Mouse (Mus musculus) layer of hippocampus, postnatal 36 days (tissue): ENCODE measurements at regions not wholly inside any gene's neighbourhood (a gene's known extent, or its start where the extent isn't known, plus 50 kb on each side); places are given as distances from the start of the nearest gene placed in this dataset.
A peak's percentile ranks its signal among the peaks of the same experiment; 100 is the strongest.

ENCODE experiments used
- DNase-seq, 2 experiments: peaks; one replicate each; pipeline ENCODE4 v3.0.0; 2022

- no peak for DNase-seq
Observed at GRCm38 (mm10) chr5:41476001-41476400, 232.0 kb downstream of the Rab28 start.

- no peak for DNase-seq
Observed at GRCm38 (mm10) chr5:41445512-41446005, 262.4 kb downstream of the Rab28 start.

- DNase-seq: no peak
Observed at GRCm38 (mm10) chr5:41441081-41441480, 266.9 kb downstream of the Rab28 start.

GRCm38 (mm10) chr5:41419121-41419874 is 288.7 kb downstream of the Rab28 start:
- no peak for DNase-seq

GRCm38 (mm10) chr5:41409070-41409668 is 298.8 kb downstream of the Rab28 start:
- DNase-seq: no peak

GRCm38 (mm10) chr5:41392802-41393234 is 315.1 kb downstream of the Rab28 start:
- peak; percentile 23 to 26 for DNase-seq

- DNase-seq: no peak
Observed at GRCm38 (mm10) chr5:41392137-41392554, 315.8 kb downstream of the Rab28 start.

GRCm38 (mm10) chr5:41373409-41373808 is 334.5 kb downstream of the Rab28 start:
- DNase-seq: no peak

GRCm38 (mm10) chr5:41371461-41371860 is 336.5 kb downstream of the Rab28 start:
- DNase-seq: peak in 1 of 2 experiments; percentile 9

GRCm38 (mm10) chr5:41370356-41370755 is 337.6 kb downstream of the Rab28 start:
- no peak for DNase-seq

- DNase-seq: no peak
Observed at GRCm38 (mm10) chr5:41369907-41370306, 338.1 kb downstream of the Rab28 start.

- DNase-seq: no peak
Observed at GRCm38 (mm10) chr5:41365883-41366282, 342.1 kb downstream of the Rab28 start.

GRCm38 (mm10) chr5:41348410-41348821 is 359.5 kb downstream of the Rab28 start:
- DNase-seq: no peak

- no peak for DNase-seq
Observed at GRCm38 (mm10) chr5:41347416-41347815, 360.5 kb downstream of the Rab28 start.

- DNase-seq: no peak
Observed at GRCm38 (mm10) chr5:41340581-41340980, 367.4 kb downstream of the Rab28 start.

GRCm38 (mm10) chr5:41296440-41296839 is 411.5 kb downstream of the Rab28 start:
- DNase-seq: no peak

- no peak for DNase-seq
Observed at GRCm38 (mm10) chr5:41266731-41267130, 441.2 kb downstream of the Rab28 start.

- DNase-seq: no peak
Observed at GRCm38 (mm10) chr5:41266317-41266716, 441.6 kb downstream of the Rab28 start.

- no peak for DNase-seq
Observed at GRCm38 (mm10) chr5:41261654-41262237, 446.2 kb downstream of the Rab28 start.
